Mouse (Mus musculus) heart, adult 2 months (tissue): ENCODE measurements around the gene Clrn3. TPM values are rescaled to one million over a fixed set of nuclear protein-coding genes. Genes with fewer than 3 reads are reported as not detected.
"Not testable (repeated sequence)": the region's sequence is repeated elsewhere in the genome, so short reads cannot be mapped to it uniquely, and the experiment has no call there.

Source experiments
- DNase-seq, 2 experiments: peaks; one replicate each; pipeline ENCODE4 v3.0.0; 2021
- H3K27ac ChIP-seq: fragments of 200-600 bp; 2 replicates; pipeline ENCODE4 v1.8.1; 2022
- H3K27me3 ChIP-seq: fragments of 200-500 bp; 2 replicates; pipeline ENCODE4 v1.6.1; 2012; ENCODE audit warnings: mild to moderate bottlenecking, low read length, inconsistent platforms, mixed read lengths; ENCODE audit not compliant: control insufficient read depth, insufficient read depth
- H3K36me3 ChIP-seq: fragments of 200-500 bp; 2 replicates; pipeline ENCODE4 v1.6.1; 2012; ENCODE audit warnings: low read length, inconsistent platforms; ENCODE audit not compliant: control insufficient read depth, insufficient read depth
- H3K4me1 ChIP-seq: fragments of 200-500 bp; 2 replicates; pipeline ENCODE4 v1.6.1; 2011; ENCODE audit warnings: low read length; ENCODE audit not compliant: control insufficient read depth, insufficient read depth
- H3K4me3 ChIP-seq: fragments of 200-600 bp; 2 replicates; pipeline ENCODE4 v1.8.1; 2022
- H3K79me2 ChIP-seq: fragments of 200-500 bp; replicated peaks from 2 replicates; pipeline ENCODE4 v1.6.1; 2012; ENCODE audit warnings: mild to moderate bottlenecking, inconsistent platforms, low read length, moderate library complexity, mixed read lengths; ENCODE audit not compliant: control insufficient read depth, insufficient read depth
- H3K9ac ChIP-seq: fragments of 200-500 bp; 2 replicates; pipeline ENCODE4 v1.6.1; 2012; ENCODE audit warnings: low read depth, mild to moderate bottlenecking, control low read depth, inconsistent platforms, low read length, mixed read lengths
- CTCF ChIP-seq: fragments of 200-600 bp; IDR thresholded peaks from 2 replicates; pipeline ENCODE4 v1.8.1; 2022; ENCODE audit warnings: antibody characterized with exemption, mild to moderate bottlenecking, moderate library complexity
- EP300 ChIP-seq: fragments of 200-500 bp; IDR thresholded peaks from 2 replicates; pipeline ENCODE4 v1.6.1; 2011; ENCODE audit warnings: low read depth, low read length, control low read depth; ENCODE audit not compliant: insufficient read depth
- POLR2A ChIP-seq: fragments of 200-500 bp; IDR thresholded peaks from 2 replicates; pipeline ENCODE4 v1.6.1; 2011; ENCODE audit warnings: mild to moderate bottlenecking, low read depth, low read length, control low read depth; ENCODE audit not compliant: insufficient read depth
- WGBS: fragments of 180-500 bp; shearing (Covaris S2); methylation state at CpG from one replicate; pipeline ENCODE4 v1.1.7; 2018; 5-methylcytosine and 5-hydroxymethylcytosine counted together
- intact Hi-C: fragments of 180-260 bp; cut with DNase I; formaldehyde crosslinking; loops from one replicate; pipeline ENCODE4 v1.15.1; 2025
- polyA plus RNA-seq: library from polyadenylated mRNA; depleted of rRNA; stranded (reverse); fragments of >200 nt; gene quantifications from 2 replicates; pipeline ENCODE4 v1.2.3, GENCODE M21; 2012
- total RNA-seq, 2 experiments: library from RNA; stranded (reverse); gene quantifications; 2 replicates each; pipeline ENCODE4 v1.2.3; 2021

Gene Clrn3
- total and polyA plus RNA-seq, 3 experiments = not detected

GRCm38 (mm10) chr7:135508602-135509001 is 19.9 kb downstream of the Clrn3 start:
- WGBS = 83% methylated on average over 4 of the region's 4 CpGs
- intact Hi-C loops = no loop called here

GRCm38 (mm10) chr7:135506506-135506905 is 21.9 kb downstream of the Clrn3 start:
- 86% methylated on average over 5 of the region's 5 CpGs for WGBS
- H3K27ac ChIP-seq = not testable (repeated sequence)

More at GRCm38 (mm10) chr7:135508602-135509001, 19.9 kb downstream of the Clrn3 start:
- H3K9ac ChIP-seq = no peak overlapping the region
- no peak for DNase-seq
- no peaks in the 10 kb centered on the region for H3K27me3 ChIP-seq
- TF ChIP-seq CTCF (no peak), POLR2A (no peak), EP300 (no peak)
- no peak overlapping the region for H3K4me3 ChIP-seq
- no peaks in the 10 kb centered on the region for H3K79me2 ChIP-seq
- H3K36me3 ChIP-seq = no peaks in the 10 kb centered on the region
- no peak overlapping the region for H3K27ac ChIP-seq
- no peaks in the 10 kb centered on the region for H3K4me1 ChIP-seq

GRCm38 (mm10) chr7:135499403-135499802 is 29.1 kb downstream of the Clrn3 start:
- 37% methylated on average over 2 of the region's 2 CpGs for WGBS
- Histone ChIP-seq H3K27me3 (no peaks in the 10 kb centered on the region), H3K4me1 (no peaks in the 10 kb centered on the region), H3K79me2 (no peaks in the 10 kb centered on the region), H3K36me3 (no peaks in the 10 kb centered on the region), H3K4me3 (no peak overlapping the region), H3K27ac (no peak overlapping the region), H3K9ac (no peak overlapping the region)
- TF ChIP-seq EP300 (no peak), POLR2A (no peak), CTCF (no peak)
- no peak for DNase-seq
- intact Hi-C loops = no loop called here

More at GRCm38 (mm10) chr7:135506506-135506905, 21.9 kb downstream of the Clrn3 start:
- H3K36me3 ChIP-seq, H3K4me3 ChIP-seq, H3K79me2 ChIP-seq, H3K9ac ChIP-seq, H3K4me1 ChIP-seq, DNase-seq, H3K27me3 ChIP-seq, intact Hi-C loops: not testable (repeated sequence)

- Histone ChIP-seq H3K27me3 (no peaks in the 10 kb centered on the region), H3K4me1 (no peaks in the 10 kb centered on the region), H3K79me2 (no peaks in the 10 kb centered on the region), H3K27ac (no peak overlapping the region), H3K9ac (no peak overlapping the region), H3K4me3 (no peak overlapping the region), H3K36me3 (no peaks in the 10 kb centered on the region)
- DNase-seq = no peak
- TF ChIP-seq POLR2A (no peak), CTCF (no peak), EP300 (no peak)
- intact Hi-C loops = no loop called here
- 81% methylated on average over 3 of the region's 3 CpGs for WGBS
Measured at GRCm38 (mm10) chr7:135498565-135499186, 29.8 kb downstream of the Clrn3 start.

GRCm38 (mm10) chr7:135495303-135495702 is 33.2 kb downstream of the Clrn3 start:
- TF ChIP-seq POLR2A (no peak), CTCF (peak; percentile 64), EP300 (no peak)
- intact Hi-C loops = no loop called here
- no peaks in the 10 kb centered on the region for H3K4me1 ChIP-seq
- no peak overlapping the region for H3K27ac ChIP-seq
- no peak overlapping the region for H3K9ac ChIP-seq
- H3K79me2 ChIP-seq = no peaks in the 10 kb centered on the region
- no peaks in the 10 kb centered on the region for H3K36me3 ChIP-seq
- no peaks in the 10 kb centered on the region for H3K27me3 ChIP-seq
- H3K4me3 ChIP-seq = no peak overlapping the region
- WGBS = 30% methylated on average over 3 of the region's 3 CpGs
- no peak for DNase-seq

GRCm38 (mm10) chr7:135490500-135490886 is 38.0 kb downstream of the Clrn3 start:
- Histone ChIP-seq H3K27me3 (no peaks in the 10 kb centered on the region), H3K4me1 (no peaks in the 10 kb centered on the region), H3K79me2 (no peaks in the 10 kb centered on the region), H3K27ac (no peak overlapping the region), H3K4me3 (no peak overlapping the region), H3K9ac (no peak overlapping the region), H3K36me3 (no peaks in the 10 kb centered on the region)
- DNase-seq = no peak
- TF ChIP-seq CTCF (no peak), EP300 (no peak), POLR2A (no peak)
- 44% methylated on average over 8 of the region's 8 CpGs for WGBS
- intact Hi-C loops = no loop called here
